Mouse (Mus musculus): Measurements from ENCODE around the gene Limd1.

DNA sequence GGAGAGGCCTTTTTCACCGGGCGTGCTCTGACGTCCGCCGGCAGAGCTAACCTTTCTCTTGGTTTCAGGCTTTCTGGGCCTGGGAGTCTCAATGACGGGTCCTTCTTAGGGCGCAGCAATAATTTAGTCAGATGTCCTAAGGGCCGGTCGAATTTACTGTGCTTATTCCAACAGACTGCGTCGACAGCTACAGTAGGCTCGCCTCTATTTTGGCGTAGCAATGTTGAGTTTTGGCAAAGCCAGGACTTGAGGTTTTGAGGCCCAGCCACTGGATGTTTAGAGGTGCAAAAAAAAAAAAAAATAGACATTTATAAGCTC lies 51.6 kb downstream of the Limd1 start:
- TF ChIP-seq CTCF (IDR thresholded peaks at IDR 0.05; ENCODE audit: extremely low read depth, insufficient read depth, low read length) (no peak), POLR2A (IDR thresholded peaks at IDR 0.05; ENCODE audit: extremely low read depth, insufficient read depth, low read length) (no peak)

Data from cortical plate, adult 2 months (tissue).